Mouse (Mus musculus) cerebellum, adult 2 months (tissue): ENCODE measurements around the gene Gm10118.

Experiments used
- CTCF ChIP-seq: fragments of 200-500 bp; IDR thresholded peaks from 2 replicates; pipeline ENCODE4 v1.5.1; 2011; ENCODE audit warnings: low read depth, mild to moderate bottlenecking, control low read depth, low read length, moderate library complexity, borderline replicate concordance; ENCODE audit not compliant: insufficient read depth
- POLR2A ChIP-seq: fragments of 200-500 bp; IDR thresholded peaks from 2 replicates; pipeline ENCODE4 v1.6.1; 2011; ENCODE audit warnings: low read length, control low read depth, borderline replicate concordance; ENCODE audit not compliant: insufficient read depth

GRCm38 (mm10) chr10:63880462-63880903 lies 46.8 kb downstream of the Gm10118 start:
- TF ChIP-seq POLR2A (no peak), CTCF (no peak)
